Mouse (Mus musculus) ES-E14 (cell line): ENCODE results near the gene Rars. TPM values are rescaled to one million over a fixed set of nuclear protein-coding genes. Genes with fewer than 3 reads are reported as not detected.
A peak's percentile ranks its signal among the peaks of the same experiment; 100 is the strongest.

ENCODE experiments used
- DNase-seq: peaks from one replicate; pipeline ENCODE4 v3.0.0-alpha.2; 2013; ENCODE audit warnings: low read depth, low spot score
- H3K27ac ChIP-seq: 2 replicates; pipeline ENCODE4 v1.5.1; 2012; ENCODE audit warnings: low read depth, mild to moderate bottlenecking, low read length, moderate library complexity, mixed read lengths; ENCODE audit not compliant: poor library complexity, insufficient read depth, severe bottlenecking
- H3K36me3 ChIP-seq: 2 replicates; pipeline ENCODE4 v1.6.1; 2012; ENCODE audit warnings: mild to moderate bottlenecking, low read length, moderate library complexity, mixed read lengths; ENCODE audit not compliant: control insufficient read depth, poor library complexity, insufficient read depth, severe bottlenecking
- H3K4me1 ChIP-seq, 2 experiments: fragments of 150-350 bp in 1 of 2; sonication (generic) in 1 of 2; 2 replicates each; pipeline ENCODE4 v1.6.1; 2012; ENCODE audit warnings: low read length in 2 of 2, mild to moderate bottlenecking in 1 of 2, mixed read lengths in 1 of 2; ENCODE audit not compliant: control insufficient read depth in 2 of 2, insufficient read depth in 2 of 2, poor library complexity in 1 of 2
- H3K4me3 ChIP-seq, 2 experiments: fragments of 150-350 bp in 1 of 2; sonication (generic) in 1 of 2; 2 replicates each; pipeline ENCODE4 v1.5.1; 2012; ENCODE audit warnings: low read length in 2 of 2, low read depth in 1 of 2, mild to moderate bottlenecking in 1 of 2, mixed read lengths in 1 of 2; ENCODE audit not compliant: insufficient read depth in 1 of 2, poor library complexity in 1 of 2, severe bottlenecking in 1 of 2
- H3K9ac ChIP-seq: 2 replicates; pipeline ENCODE4 v1.6.1; 2012; ENCODE audit warnings: low read depth, mild to moderate bottlenecking, low read length, mixed read lengths; ENCODE audit not compliant: poor library complexity, insufficient read depth, severe bottlenecking
- H3K9me3 ChIP-seq: fragments of 150-350 bp; sonication (generic); 2 replicates; pipeline ENCODE4 v1.6.1; 2012; ENCODE audit warnings: low read depth, mild to moderate bottlenecking, low read length; ENCODE audit not compliant: control insufficient read depth, insufficient read depth
- CHD2 ChIP-seq: IDR thresholded peaks from 2 replicates; pipeline ENCODE4 v1.6.1; 2014; ENCODE audit warnings: mild to moderate bottlenecking, low read depth, low read length, inconsistent platforms
- HCFC1 ChIP-seq: IDR thresholded peaks from 2 replicates; pipeline ENCODE4 v1.6.1; 2012; ENCODE audit warnings: low read length, inconsistent platforms, borderline replicate concordance; ENCODE audit not compliant: insufficient read depth
- MAFK ChIP-seq: IDR thresholded peaks from 2 replicates; pipeline ENCODE4 v1.6.1; 2014; ENCODE audit warnings: mild to moderate bottlenecking, low read depth, low read length, inconsistent platforms; ENCODE audit not compliant: insufficient read depth
- ZC3H11A ChIP-seq: IDR thresholded peaks from 2 replicates; pipeline ENCODE4 v1.6.1; 2012; ENCODE audit warnings: low read depth, mild to moderate bottlenecking, inconsistent platforms, low read length, borderline replicate concordance
- ZNF384 ChIP-seq: IDR thresholded peaks from 2 replicates; pipeline ENCODE4 v1.6.1; 2012; ENCODE audit warnings: low read depth, low read length, inconsistent platforms
- in situ Hi-C, 2 experiments: fragments of 600-800 bp; cut with MboI; formaldehyde crosslinking; loops; one replicate each; pipeline ENCODE4 v1.15.1; 2025; ENCODE audit warnings: low sequenced_read_pairs in 2 of 2, inconsistent platforms in 1 of 2; ENCODE audit not compliant: unreplicated experiment in 2 of 2
- total RNA-seq: library from RNA; depleted of rRNA; stranded (reverse); fragments of 300-350 nt; gene quantifications from 2 replicates; pipeline ENCODE4 v1.2.3, GENCODE M21; 2012; rRNA removed

The Rars gene
- 105 and 156 TPM in 2 replicates for total RNA-seq

DNA sequence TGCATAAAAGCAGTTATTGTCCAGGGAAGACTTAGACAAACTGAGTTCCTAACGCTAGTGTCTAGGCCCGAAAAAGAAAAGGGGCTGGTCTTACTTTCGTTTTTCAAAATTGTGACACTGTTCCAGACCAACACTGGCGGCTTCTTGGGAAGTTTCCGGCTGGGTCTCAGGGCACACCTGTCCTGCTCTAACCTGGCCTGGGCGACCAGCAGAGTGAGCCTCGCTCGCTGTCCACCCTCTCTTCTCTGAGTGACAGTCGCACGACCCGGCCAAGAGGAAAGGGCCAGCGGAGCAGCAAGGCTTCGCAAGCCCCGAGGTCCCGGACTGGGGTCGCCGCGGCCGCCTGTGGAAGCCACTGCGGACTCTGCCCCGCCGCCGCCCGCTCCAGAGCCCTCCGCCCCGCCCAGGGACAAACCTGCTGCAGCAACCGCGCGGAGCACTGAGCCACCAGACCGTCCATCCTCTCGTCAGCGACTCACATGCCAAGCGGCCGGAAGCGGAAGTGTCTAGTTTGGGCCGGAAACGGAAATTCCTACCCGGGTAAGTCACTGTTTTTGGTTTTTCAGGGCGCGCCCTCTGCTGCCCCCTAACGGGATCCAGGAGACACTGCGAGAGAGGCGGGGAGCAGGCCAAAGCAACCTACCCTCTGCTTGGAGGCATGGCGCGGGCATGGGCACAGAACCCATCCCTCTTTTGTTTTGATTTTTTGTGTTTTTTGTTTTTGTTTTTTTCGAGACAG lies at the start of gene Rars:
Gene Rars, minus strand, starts transcription at position 485 of the 739 bp plus-strand sequence.
- no peak within 1 kb of the TSS for H3K27ac ChIP-seq
- H3K36me3 ChIP-seq, result peaks cover 33% of the 10 kb centered on the region
- no peaks in the 10 kb centered on the region for H3K9me3 ChIP-seq
- H3K4me1 ChIP-seq, result peaks cover 2 to 9% of the 10 kb centered on the region in 2 experiments
- in situ Hi-C loops, result no loop called here
- DNase-seq, result peak; percentile 95
- peak within 1 kb of the TSS; percentile 98 for H3K4me3 ChIP-seq
- peak within 1 kb of the TSS; percentile 95 for H3K9ac ChIP-seq
- TF ChIP-seq MAFK (no peak), ZC3H11A (no peak; the same call in 1 of the 2 replicates), CHD2 (no peak), ZNF384 (no peak), HCFC1 (peak; percentile 61; the same call in 1 of the 2 replicates)

- Histone ChIP-seq H3K4me3 (no peak overlapping the region), H3K36me3 (peaks cover 30% of the 10 kb centered on the region), H3K27ac (no peak overlapping the region), H3K4me1 (peaks cover 0 to 3% of the 10 kb centered on the region in 2 experiments; a peak in 1 of 4 replicates), H3K9ac (no peak overlapping the region), H3K9me3 (no peaks in the 10 kb centered on the region)
- DNase-seq, result no peak
- no peak for TF ChIP-seq ZC3H11A
- TF ChIP-seq CHD2, result no peak
- TF ChIP-seq HCFC1, result no peak
- TF ChIP-seq MAFK, result no peak
- no peak for TF ChIP-seq ZNF384
- in situ Hi-C loops, result no loop called here
Observed at GRCm38 (mm10) chr11:35882777-35883176, 48.5 kb upstream of the Rars start.

GRCm38 (mm10) chr11:35878559-35878897 lies 44.2 kb upstream of the Rars start:
- Histone ChIP-seq H3K36me3 (peaks cover 49% of the 10 kb centered on the region), H3K4me3 (no peak overlapping the region), H3K9ac (no peak overlapping the region), H3K27ac (no peak overlapping the region), H3K4me1 (peaks cover 0 to 6% of the 10 kb centered on the region in 2 experiments; a peak in 2 of 4 replicates), H3K9me3 (no peaks in the 10 kb centered on the region)
- TF ChIP-seq CHD2 (no peak), MAFK (no peak), ZNF384 (no peak), ZC3H11A (no peak), HCFC1 (no peak)
- in situ Hi-C loops, result no loop called here
- DNase-seq, result no peak

DNA sequence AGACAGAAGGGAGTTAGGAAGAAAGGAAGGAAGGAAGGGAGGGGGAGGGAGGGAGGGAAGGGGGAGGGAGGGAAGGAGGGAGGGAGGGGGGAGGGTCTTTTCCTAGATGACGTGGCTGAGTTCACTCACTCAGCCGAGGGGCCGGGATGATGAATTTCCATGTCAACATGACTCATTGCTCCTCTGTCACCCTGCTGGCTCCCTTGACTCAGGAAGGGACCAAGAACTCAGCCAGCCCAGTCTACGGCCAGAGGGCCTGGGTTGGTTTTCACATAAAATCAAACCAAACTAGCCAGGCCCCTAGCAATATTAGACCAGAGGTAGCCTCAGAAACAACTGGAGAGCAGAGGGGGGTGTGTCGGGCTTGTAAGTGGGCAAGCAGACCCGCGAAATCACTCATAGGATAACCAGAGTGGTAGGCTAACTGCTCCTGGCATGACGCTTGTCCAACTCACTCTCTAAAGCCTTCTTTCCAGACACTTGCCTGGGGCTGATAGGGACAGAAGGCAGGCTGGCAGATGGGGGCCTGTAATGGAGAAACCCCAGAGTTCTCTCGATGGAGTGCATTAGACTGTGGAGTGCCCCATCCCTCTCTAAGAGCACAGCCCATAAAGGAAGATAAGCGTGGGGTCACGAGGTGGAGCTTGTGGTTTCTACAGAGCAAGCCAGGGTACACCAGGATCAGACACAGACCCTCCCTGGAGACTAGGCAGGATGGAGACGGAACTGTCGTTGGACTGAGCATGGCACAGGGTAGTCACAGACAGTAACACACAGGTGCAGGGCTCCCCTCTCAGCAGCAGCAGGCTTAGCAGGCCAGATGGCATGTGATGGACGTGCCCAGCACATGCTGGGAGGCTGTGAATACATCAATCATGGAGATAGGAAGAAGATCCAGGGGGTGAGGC lies 43.6 kb upstream of the Rars start:
- TF ChIP-seq ZC3H11A (no peak), CHD2 (no peak), HCFC1 (no peak), ZNF384 (no peak), MAFK (no peak)
- Histone ChIP-seq H3K4me3 (no peak overlapping the region), H3K4me1 (peaks cover 0 to 6% of the 10 kb centered on the region in 2 experiments; a peak in 2 of 4 replicates)

More for the DNA sequence above, 43.6 kb upstream of the Rars start:
- Histone ChIP-seq H3K9ac (no peak overlapping the region; the same call in 1 of the 2 replicates), H3K36me3 (peaks cover 43% of the 10 kb centered on the region), H3K27ac (no peak overlapping the region), H3K9me3 (no peaks in the 10 kb centered on the region)
- in situ Hi-C loops, result no loop called here
- no peak for DNase-seq
